Mouse (Mus musculus) C2C12 (cell line): ENCODE results near the gene Sec24d. TPM values are rescaled to one million over a fixed set of nuclear protein-coding genes. Genes with fewer than 3 reads are reported as not detected.
"Not testable (repeated sequence)": the region's sequence is repeated elsewhere in the genome, so short reads cannot be mapped to it uniquely, and the experiment has no call there.

ENCODE experiments used
- H3K27me3 ChIP-seq: one replicate; pipeline ENCODE4 v1.6.1; 2011; ENCODE audit not compliant: control insufficient read depth, insufficient read depth, insufficient read length
- H3K36me3 ChIP-seq: one replicate; pipeline ENCODE4 v1.6.1; 2011; ENCODE audit not compliant: control insufficient read depth, insufficient read depth
- H3K4me3 ChIP-seq: one replicate; pipeline ENCODE4 v1.5.1; 2011; ENCODE audit warnings: mild to moderate bottlenecking, control low read depth; ENCODE audit not compliant: poor library complexity, insufficient read depth, severe bottlenecking
- H3K79me2 ChIP-seq: one replicate; pipeline ENCODE4 v1.6.1; 2011; ENCODE audit not compliant: control insufficient read depth, insufficient read depth
- H3K79me3 ChIP-seq: one replicate; pipeline ENCODE4 v1.6.1; 2011; ENCODE audit warnings: low read depth, control low read depth
- H3ac ChIP-seq: one replicate; pipeline ENCODE3; 2011; ENCODE audit warnings: low read depth; ENCODE audit not compliant: control insufficient read depth, insufficient read length
- CEBPB ChIP-seq: IDR thresholded peaks from one replicate; pipeline ENCODE4 v1.6.1; 2011; ENCODE audit warnings: low read depth, mild to moderate bottlenecking, control low read depth, moderate library complexity
- CTCF ChIP-seq: IDR thresholded peaks from one replicate; pipeline ENCODE4 v1.5.1; 2011; ENCODE audit not compliant: control insufficient read depth, insufficient read depth, insufficient read length
- FOSL1 ChIP-seq: IDR thresholded peaks from one replicate; pipeline ENCODE4 v1.8.0; 2011; ENCODE audit warnings: mild to moderate bottlenecking, low read length; ENCODE audit not compliant: poor library complexity, insufficient read depth, severe bottlenecking
- MAX ChIP-seq: IDR thresholded peaks from one replicate; pipeline ENCODE4 v1.6.1; 2011; ENCODE audit warnings: mild to moderate bottlenecking, control low read depth
- MYOD1 ChIP-seq: IDR thresholded peaks from one replicate; pipeline ENCODE4 v1.6.1; 2011; ENCODE audit warnings: low read depth; ENCODE audit not compliant: control insufficient read depth, insufficient read length
- MYOG ChIP-seq: IDR thresholded peaks from one replicate; pipeline ENCODE4 v1.6.1; 2011; ENCODE audit not compliant: control insufficient read depth, insufficient read length; ENCODE audit errors: extremely low read depth
- USF1 ChIP-seq: IDR thresholded peaks from one replicate; pipeline ENCODE4 v1.6.1; 2011; ENCODE audit warnings: low read depth, mild to moderate bottlenecking, control low read depth, moderate library complexity
- polyA plus RNA-seq: library from polyadenylated mRNA; unstranded; fragments of >200 nt; fragmentation: generic; extraction: Trizol; gene quantifications from one replicate; pipeline ENCODE4 v1.2.1, GENCODE M21; 2012; ENCODE audit warnings: missing spikeins

The Sec24d gene
- polyA plus RNA-seq, 1 experiment = 69.0 TPM

DNA sequence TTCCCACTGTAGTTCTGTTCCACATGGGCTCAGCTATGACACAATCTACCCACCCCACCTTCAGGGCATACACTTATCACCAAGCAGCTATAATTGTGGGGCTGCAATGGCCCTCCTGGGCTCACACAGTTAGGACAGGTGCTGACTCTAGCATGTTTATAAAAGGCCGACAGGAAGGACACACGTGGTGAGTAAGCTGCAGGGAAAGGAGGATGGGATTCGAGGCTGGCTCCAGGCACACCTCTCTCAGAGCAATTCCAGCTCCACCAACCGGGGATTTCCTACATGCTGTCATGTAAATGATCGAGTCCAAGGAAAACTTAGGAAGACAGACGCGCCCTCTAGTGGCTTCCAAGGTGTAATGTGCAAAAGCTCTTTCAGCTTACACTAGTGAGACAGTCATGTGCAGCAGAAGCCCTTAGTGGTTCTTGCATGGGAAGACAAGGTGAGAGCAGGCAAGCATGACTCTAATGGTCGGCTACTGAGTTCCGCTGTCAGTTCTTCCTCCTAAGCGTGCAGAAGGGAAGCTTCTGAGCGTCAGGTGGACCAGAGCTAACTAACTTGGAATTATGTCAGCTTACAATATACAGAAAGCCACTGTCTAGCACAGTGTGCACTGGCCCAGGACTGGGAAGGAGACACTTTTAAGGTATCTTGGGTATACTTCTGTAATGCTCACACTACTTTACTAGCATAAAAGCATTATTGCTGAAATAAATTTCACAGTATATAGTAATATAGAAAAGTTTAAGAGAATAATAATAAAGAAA is 104.7 kb downstream of the Sec24d start:
- TF ChIP-seq USF1 = no peak
- TF ChIP-seq MAX = no peak
- no peak for TF ChIP-seq MYOG
- no peak for TF ChIP-seq FOSL1
- TF ChIP-seq CEBPB = no peak
- peak; percentile 10 for TF ChIP-seq CTCF
- no peak for TF ChIP-seq MYOD1

DNA sequence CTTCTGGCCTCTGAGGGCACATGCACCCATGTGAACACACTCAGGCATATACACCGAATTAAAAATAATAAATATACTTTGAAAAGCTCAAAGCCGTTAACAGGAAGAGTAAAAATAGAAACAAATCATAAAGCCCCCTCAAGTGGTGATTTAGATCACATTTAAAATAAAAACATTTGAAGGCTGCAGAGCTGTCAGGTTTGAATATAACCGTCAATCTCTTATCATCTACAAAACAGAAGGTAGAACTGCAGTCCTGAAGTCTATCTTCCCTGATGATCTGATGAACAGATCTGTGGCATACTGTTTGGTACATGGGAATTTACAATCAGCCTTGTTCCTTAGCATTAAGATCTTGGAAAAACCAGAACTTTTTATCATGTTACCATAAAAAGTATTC is 109.3 kb downstream of the Sec24d start:
- no peak overlapping the region for H3K4me3 ChIP-seq
- H3ac ChIP-seq = no peak overlapping the region
- H3K79me2 ChIP-seq = peaks cover 4% of the 10 kb centered on the region
- no peaks in the 10 kb centered on the region for H3K27me3 ChIP-seq
- H3K79me3 ChIP-seq = peaks cover 2% of the 10 kb centered on the region
- H3K36me3 ChIP-seq = peaks cover 53% of the 10 kb centered on the region
- no peak for TF ChIP-seq MYOD1
- TF ChIP-seq FOSL1 = no peak
- no peak for TF ChIP-seq CTCF
- no peak for TF ChIP-seq MAX
- TF ChIP-seq USF1 = no peak
- no peak for TF ChIP-seq MYOG
- no peak for TF ChIP-seq CEBPB

More for the DNA sequence above, 104.7 kb downstream of the Sec24d start:
- Histone ChIP-seq H3K79me3 (no peaks in the 10 kb centered on the region), H3ac (no peak overlapping the region), H3K27me3 (no peaks in the 10 kb centered on the region), H3K36me3 (peaks cover 49% of the 10 kb centered on the region), H3K79me2 (no peaks in the 10 kb centered on the region), H3K4me3 (no peak overlapping the region)

DNA sequence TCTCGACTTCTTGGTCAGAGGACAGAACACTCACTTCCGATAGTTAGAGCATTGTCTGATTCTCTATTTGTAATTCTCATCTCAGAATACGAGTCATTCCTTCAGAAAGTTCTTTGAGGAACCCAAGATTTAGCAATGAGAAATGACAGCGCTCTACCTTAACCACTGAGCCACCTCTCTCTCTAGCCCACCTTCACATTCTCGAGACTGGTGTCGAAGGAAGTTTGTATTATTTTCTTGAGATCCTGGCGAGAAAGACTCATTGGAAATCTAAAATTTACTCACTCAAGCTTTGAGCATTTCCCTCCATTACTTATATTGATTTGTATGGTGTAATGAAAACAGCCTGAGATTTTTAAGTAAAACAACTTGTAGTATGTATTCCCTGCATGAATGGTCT is 117.2 kb downstream of the Sec24d start:
- Histone ChIP-seq H3K27me3 (no peaks in the 10 kb centered on the region), H3ac (no peak overlapping the region), H3K79me3 (peaks cover 24% of the 10 kb centered on the region), H3K4me3 (no peak overlapping the region), H3K79me2 (peaks cover 30% of the 10 kb centered on the region), H3K36me3 (peaks cover 22% of the 10 kb centered on the region)
- TF ChIP-seq MYOG = no peak
- TF ChIP-seq CEBPB = no peak
- TF ChIP-seq MYOD1 = no peak
- TF ChIP-seq USF1 = no peak
- TF ChIP-seq CTCF = no peak
- no peak for TF ChIP-seq FOSL1
- no peak for TF ChIP-seq MAX

DNA sequence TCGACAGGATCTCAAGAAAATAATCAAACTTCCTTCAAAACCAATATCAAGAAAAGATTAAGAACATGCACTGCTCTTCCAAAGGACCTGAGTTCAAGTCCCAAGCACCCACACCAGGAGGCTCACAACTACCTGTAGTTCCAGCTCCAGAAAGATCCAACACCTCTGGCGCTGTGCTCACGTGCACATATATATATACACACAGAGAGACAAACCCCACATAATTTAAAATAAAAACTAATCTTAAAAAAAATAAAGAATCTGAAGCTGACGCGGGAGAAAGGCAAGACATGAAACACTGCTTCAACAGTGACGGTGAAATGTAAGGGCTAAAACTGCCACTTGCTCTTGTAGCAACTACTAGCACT is 117.8 kb downstream of the Sec24d start:
- no peak for TF ChIP-seq FOSL1
- no peak for TF ChIP-seq MAX
- TF ChIP-seq MYOD1 = no peak
- TF ChIP-seq CTCF = no peak
- TF ChIP-seq CEBPB = no peak
- TF ChIP-seq MYOG = no peak
- TF ChIP-seq USF1 = no peak
- peaks cover 24% of the 10 kb centered on the region for H3K79me3 ChIP-seq

DNA sequence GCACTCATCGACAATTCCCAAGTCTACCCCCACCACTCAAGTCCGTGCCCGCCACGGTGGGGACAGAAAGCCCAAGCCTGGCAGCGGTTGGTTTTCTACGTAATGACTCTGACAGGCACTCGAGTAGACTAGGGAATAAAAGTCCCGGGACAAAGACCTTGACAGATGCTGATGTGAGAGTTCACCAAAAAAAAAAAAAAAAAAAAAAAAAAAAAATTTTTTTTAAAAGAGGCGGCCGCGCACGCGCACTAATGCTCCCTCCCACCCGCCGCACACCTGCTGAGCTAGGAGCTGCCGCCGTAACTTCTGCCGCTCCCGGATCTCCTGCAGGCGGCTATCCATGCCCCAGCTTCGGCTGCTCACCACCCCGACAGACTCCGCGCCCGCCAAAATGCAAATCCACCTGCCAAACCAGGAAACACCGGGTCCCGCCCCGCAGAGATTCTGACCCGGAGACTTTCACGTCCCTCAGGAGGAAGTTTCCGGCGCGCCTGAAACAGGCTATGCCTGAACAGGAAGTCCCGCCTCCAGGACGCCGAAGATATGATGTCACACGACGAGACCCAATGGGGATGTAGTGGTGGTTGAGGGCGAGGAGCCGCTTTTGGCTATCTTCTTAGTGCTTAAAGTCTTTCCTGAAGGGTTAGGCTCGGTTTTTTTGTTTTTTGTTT is 118.4 kb downstream of the Sec24d start, which contains the start of gene Mettl14:
TSS of gene Mettl14 (minus strand) at position 623 of the 671 bp plus-strand sequence.
- Histone ChIP-seq H3K79me3 (peaks cover 24% of the 10 kb centered on the region), H3K36me3 (peaks cover 10% of the 10 kb centered on the region), H3K79me2 (peaks cover 30% of the 10 kb centered on the region), H3ac (peak within 1 kb of the TSS; percentile 70), H3K27me3 (no peaks in the 10 kb centered on the region), H3K4me3 (peak within 1 kb of the TSS; percentile 50)
- no peak for TF ChIP-seq FOSL1
- TF ChIP-seq CTCF = no peak
- no peak for TF ChIP-seq CEBPB
- TF ChIP-seq MAX = no peak
- TF ChIP-seq USF1 = no peak

More for the DNA sequence above, 117.8 kb downstream of the Sec24d start:
- peaks cover 15% of the 10 kb centered on the region for H3K36me3 ChIP-seq
- H3ac ChIP-seq = peak overlapping the region; percentile 70
- peak overlapping the region; percentile 50 for H3K4me3 ChIP-seq
- H3K27me3 ChIP-seq = no peaks in the 10 kb centered on the region
- H3K79me2 ChIP-seq = peaks cover 30% of the 10 kb centered on the region

DNA sequence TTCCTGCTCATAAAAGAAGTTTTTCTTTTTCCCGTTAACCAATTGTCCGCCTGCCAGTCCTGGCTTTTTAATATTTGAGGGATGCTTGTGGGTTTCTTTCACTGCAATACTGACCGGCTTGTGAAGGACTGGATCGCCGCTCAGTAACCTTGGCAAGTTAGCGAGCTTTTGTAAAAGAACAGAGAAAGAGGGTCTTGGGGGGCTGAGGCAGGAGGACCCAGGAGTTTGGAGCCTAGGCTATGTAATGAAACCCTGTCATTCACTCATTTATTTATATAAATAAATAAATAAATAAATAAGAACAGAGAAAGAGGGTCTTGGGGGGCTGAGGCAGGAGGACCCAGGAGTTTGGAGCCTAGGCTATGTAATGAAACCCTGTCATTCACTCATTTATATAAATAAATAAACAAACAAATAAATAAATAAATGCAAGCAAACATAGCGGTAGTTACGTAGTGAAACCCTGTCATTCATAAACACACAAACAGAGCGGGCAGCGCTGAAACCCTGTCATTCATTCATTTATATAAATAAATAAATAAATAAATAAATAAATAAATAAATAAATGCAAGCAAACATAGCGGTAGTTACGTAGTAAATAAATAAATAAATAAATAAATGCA is 119.0 kb downstream of the Sec24d start:
- H3K36me3 ChIP-seq, H3ac ChIP-seq, H3K27me3 ChIP-seq: not testable (repeated sequence)
- H3K4me3 ChIP-seq = peak overlapping the region; percentile 36
- H3K79me3 ChIP-seq = peaks cover 22% of the 10 kb centered on the region
- H3K79me2 ChIP-seq = peaks cover 29% of the 10 kb centered on the region
